Mouse (Mus musculus) erythroblast, adult 5-6 weeks (primary cell): Measurements from ENCODE around the gene Ldhb. TPM values are rescaled to one million over a fixed set of nuclear protein-coding genes. Genes with fewer than 3 reads are reported as not detected.
A peak's percentile ranks its signal among the peaks of the same experiment; 100 is the strongest.
"Not testable (repeated sequence)": the region's sequence is repeated elsewhere in the genome, so short reads cannot be mapped to it uniquely, and the experiment has no call there.

Experiments used
- ATAC-seq: replicated peaks from 2 replicates; pipeline ENCODE4 v1.8.0; 2016; ENCODE audit warnings: moderate number of reproducible peaks, mild to moderate bottlenecking, moderate TSS enrichment, inconsistent platforms; ENCODE audit not compliant: poor library complexity, low FRiP score, severe bottlenecking
- total RNA-seq, 2 experiments: library from RNA; stranded (forward) in 1 of 2; stranded (reverse) in 1 of 2; fragments of 150-400 nt in 1 of 2; fragments of 200-764, 138-1000 nt in 1 of 2; gene quantifications; 2 replicates each; pipeline versions ENCODE4 v1.2.3 to v1.2.4; 2015 to 2017; ENCODE audit warnings: low replicate concordance in 2 of 2

Ldhb gene
- total RNA-seq, 2 experiments from 2014 or later: 6.0 to 6.3 TPM

- ATAC-seq: peak; percentile 46; the same call in 1 of the 2 replicates
Observed at GRCm38 (mm10) chr6:142519110-142519509, 11.4 kb upstream of the Ldhb start.

DNA sequence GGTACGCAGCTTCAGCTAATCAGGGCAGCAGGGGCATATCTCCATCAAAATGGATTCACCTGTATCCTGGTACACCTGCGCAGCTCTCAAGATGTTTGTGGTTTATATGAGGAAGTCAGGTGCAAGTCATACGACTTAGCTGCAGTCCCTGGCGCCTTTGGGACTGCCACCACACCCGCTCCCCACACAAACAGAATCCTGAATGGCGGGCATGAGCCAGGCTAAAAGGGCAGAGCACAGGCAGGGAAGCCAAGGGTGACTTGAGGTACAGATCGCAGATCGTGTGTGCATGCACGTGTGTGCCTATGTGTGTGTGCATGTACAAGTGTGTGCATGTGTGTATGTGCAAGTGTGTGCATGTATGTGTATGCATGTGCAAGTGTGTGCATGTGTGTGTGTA lies 7.6 kb upstream of the Ldhb start:
- ATAC-seq: not testable (repeated sequence)

- no peak for ATAC-seq
Observed at GRCm38 (mm10) chr6:142514912-142515311, 7.2 kb upstream of the Ldhb start.

DNA sequence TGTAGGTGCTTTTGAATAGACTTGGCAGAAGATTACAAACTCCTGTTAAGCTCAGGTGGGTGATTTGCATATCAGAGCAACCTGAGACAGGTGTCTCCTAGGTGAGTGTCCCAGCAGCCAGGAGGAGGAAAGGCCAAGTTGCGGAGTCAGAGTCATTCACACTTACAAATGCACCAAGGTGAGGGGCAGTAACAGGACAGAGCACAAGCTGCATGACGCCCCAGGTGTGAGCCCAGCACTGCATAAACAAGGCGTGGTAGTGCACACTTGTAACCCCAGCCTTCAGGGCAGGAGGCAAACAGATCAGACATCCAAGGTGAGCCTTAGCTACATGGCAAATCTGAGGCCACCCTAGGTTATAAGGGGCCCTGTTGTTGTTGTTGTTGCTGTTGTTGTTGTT lies 5.1 kb upstream of the Ldhb start:
- 0 out of 2 replicates have a peak, but pooled peaks have one; percentile 43 for ATAC-seq

GRCm38 (mm10) chr6:142511516-142512135 lies 3.9 kb upstream of the Ldhb start:
- no peak for ATAC-seq

DNA sequence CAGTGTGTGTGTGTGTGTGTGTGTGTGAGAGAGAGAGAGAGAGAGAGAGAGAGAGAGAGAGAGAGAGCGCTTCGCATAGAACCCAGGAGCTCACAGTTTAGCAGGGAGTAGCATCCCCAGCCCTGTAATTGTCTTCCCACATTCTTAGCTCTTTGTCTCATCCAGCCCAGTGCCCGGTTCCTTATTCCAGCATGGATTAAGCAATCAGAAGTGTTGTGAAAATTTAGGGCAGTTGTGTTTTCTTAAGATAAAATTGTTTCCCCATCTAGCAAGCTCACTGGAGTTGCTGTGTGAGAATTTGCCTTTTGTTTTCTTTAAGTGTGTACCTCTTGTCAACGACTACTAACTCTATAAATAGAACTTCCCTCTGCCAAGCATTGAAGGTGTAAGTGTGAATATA lies 906 bp upstream of the Ldhb start:
- ATAC-seq: no peak

DNA sequence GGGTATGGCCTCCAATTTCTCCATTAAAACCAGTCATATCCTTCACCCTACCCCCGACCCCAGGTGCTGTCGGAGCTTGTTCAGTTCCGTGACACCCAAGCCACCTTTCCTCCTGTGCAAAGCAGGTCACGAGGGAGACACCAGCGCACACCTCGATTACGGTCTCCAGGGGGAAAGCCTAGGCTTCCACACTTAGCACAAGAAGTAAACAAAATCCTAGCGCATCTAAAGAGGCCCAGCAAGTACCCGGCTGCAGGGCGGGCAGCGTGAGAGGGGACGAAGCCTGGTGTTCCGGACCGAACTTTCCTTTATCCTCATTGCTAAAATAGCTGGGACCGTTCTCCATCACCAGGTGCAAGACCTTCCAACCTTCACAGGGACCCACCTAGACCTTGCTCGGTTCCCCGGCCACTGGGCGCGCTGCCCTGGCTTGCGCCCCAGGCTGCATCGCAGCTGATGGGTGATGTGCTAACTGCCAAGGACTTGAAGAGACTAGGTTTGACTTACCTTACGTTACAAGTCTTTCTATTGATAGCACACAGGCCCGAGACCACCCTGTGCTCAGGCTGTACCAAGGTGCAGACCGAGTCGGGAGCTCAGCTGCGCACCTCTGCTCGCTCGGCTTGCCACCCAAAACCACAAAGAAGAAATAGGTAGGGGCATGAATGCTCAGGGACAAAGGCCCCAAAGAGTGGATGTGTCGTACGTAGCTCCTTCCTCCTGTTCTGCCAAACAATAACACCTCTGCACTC lies 548 bp downstream of the Ldhb start:
- no peak for ATAC-seq

DNA sequence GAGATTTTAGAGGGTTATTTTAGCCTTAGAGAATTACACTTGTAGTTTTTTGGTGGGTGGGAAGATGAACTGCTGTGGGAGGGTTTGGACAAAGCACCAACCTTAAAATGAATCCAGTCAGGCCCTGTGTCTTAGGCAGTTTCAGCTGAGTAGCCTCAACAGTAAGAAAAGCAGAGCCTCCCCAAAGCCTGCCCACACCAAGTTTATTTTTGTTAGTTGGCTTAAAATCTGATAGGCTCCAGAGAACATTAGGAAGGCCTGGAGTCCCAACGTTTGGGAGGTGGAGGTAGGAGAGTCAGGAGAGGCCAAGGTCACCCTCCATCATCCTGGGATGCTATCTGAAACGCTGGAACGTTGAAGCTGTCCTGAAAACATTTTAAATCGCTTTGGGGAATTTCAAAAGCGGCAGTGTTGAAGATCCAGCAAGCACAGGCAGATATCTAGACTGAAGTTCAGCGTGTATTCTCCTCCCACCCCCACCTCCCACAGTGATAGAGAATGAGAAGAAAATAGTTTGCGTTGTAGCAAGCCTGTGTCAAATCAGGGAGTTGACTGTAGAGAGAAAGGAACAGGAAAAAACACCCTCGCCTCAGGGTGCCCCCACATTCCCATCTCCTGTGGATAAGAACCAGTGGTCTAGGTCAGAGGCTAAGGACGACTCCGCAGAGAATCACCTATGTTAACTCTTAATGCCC lies 1.3 kb downstream of the Ldhb start:
- ATAC-seq: no peak

DNA sequence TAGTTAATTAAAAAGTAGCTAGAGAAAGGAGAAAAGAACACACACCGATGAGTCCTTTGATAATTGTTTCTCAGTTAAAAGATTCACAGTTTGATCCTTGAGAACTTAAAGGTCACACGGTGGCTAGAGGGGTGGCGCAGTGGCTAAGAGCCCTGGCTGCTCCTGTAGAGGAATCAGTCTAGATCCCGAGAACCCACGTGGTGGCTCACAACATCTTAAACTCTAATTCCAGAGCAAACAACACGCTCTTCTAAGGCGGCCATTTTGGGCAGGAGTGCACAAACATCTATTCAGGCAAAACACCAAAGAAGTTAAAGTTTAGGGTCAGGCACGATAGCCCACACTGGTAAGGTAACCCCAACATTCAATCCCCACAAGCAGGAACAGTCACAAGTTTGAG lies 4.2 kb downstream of the Ldhb start:
- no peak for ATAC-seq

DNA sequence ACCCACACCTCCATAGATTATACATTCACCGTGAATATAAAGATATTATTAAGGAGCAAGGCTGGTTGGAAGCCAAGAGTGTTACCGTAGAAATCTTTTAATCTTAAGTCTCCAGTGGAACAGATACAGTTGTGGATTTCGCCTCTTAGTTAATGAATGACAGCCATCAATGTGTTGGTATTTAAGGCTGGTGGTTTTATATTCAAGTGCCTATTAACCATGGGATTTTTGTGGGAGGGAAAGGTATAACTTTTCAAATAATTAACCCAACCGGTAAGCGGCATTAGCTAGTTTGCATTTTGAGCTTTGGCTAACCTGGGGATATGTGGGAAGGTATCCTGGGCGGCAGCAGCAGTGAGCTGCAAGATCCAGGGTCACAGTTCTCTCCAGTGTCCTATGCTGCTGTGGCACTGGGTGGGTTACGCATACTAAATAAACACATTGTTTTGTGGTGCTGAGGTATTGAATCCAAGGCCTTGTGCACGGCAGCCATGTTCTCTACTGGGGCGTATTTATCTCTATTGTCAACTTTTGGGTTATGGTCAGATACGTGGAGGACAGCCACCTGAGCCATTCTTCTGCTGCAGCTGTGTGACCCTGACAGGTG lies 5.1 kb downstream of the Ldhb start:
- ATAC-seq: no peak

DNA sequence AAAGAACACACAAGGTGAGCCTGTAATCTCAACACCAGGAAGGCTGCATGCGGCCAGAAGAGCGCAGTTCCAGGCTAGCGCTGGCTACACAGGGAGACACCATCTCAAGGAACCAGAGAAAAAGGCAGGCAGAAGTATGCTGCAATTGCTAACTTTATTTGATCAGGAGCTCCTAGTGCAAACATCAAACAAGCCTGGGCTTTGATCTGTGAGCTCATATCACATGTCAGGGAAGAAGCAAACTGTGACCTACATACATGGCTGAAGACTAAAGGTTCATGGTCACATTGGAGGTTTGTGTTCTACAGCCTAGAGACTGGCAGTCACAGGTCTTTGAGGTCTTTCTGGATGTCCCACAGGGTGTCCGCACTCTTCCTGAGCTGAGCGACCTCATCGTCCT lies 17.6 kb downstream of the Ldhb start:
- not testable (repeated sequence) for ATAC-seq

DNA sequence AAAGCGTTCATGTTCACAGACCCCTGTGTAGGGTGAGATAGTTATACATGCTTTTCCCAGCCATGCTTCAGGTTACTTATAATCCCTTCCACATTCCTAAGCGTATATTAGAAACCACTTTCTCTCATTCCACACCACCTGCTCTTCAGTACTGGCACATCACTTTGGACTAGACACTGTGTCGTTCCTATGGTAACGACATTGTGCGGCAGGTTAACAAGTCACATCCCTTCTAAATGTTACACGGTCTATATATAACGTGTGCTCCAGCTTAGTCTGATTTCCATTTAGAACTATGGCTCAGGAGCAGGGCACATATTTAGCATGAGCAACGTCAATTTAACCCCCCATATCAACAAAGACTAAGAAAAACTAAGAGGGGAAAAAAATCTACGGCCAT lies 20.1 kb downstream of the Ldhb start:
- ATAC-seq: no peak

DNA sequence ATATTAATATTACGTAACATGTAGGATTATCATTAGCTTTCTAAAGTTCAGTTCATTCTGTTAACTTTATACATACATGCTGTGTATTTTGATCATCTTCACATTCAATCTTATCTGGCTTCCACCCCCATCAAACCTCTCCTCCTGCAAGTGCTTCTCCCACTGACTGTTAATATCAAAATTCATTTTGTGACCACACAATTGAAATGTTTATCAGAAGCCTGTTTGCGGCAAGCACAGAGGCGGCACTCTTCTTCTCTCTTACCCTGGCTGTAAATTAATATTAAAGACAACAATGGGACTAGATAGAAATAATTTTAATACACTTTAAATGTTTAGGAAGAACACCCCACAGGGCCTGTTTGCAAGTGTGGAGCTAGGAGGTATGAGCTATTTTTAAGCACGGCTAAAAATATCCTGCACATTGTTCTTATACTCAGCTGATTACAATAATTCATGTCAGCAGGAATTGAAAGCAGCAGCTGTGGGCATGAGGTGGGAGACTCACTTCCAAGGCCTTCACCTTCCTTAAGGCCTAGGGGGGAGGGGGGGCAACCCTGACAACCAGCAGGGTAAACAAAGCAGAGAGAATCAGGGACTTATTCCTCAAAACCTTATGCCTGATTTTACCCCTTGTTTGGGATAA lies 22.2 kb downstream of the Ldhb start:
- no peak for ATAC-seq

DNA sequence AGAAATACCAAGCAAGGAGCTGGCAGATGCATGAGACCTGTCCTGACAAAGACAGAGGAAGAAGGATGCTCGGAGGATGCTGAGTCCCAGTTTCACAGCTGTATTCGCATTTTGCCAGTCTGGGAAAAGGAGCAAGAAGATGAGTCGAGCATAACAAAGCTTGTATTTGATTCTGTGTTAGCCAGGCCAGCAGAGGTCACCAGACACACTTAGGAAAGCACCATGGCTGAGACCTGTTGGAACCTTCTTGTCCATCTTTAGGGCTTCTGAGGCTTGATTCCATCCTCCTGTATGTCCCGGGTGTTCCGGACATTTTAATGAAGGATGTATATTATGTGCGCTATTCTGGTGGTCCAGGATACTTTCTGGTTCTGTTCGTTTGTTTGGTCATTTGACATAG lies 30.5 kb downstream of the Ldhb start:
- ATAC-seq: no peak

DNA sequence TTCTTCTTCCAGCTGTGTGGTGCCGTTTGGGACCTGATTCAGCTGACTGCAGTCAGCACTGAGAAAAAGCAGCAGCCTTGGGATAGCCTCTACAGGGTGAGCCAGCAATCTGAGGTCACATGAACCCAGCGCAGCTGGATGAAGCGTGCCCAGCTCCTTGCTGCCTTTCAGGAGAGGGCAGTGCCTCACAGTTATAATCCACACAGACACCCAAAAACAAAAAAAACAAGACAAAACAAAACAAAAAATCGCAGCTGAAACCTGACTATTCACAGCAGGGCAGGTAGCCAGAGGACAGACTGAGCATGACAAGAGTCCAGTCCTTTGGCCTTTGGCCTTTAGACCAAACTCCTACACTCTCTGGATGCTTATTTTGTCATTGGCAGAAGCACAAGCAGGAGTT lies 35.0 kb downstream of the Ldhb start, which contains the start of gene Gys2:
Gene Gys2, minus strand, starts transcription at position 309 of the 403 bp plus-strand sequence.
- no peak for ATAC-seq

DNA sequence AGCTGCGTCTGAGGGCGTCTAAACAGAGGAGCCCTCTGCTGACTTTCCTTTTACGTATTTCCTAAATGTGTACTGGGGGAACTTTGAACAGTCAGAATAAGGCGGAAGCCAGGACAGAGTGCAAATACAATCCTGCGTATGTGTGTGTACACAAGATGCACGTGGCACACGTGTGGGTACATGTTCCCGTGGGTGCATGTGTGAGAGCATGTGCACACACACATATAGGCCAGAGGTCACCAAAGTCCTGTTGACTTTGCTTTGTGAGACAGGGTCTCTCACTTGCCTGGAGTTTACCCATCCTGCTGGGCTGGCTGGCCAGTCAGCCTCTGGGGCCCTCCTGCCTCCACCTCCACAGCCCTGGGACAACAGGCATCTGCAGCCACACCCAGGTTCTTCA lies 36.6 kb downstream of the Ldhb start:
- no peak for ATAC-seq

GRCm38 (mm10) chr6:142469602-142470001 lies 38.2 kb downstream of the Ldhb start:
- no peak for ATAC-seq

GRCm38 (mm10) chr6:142462194-142462593 lies 45.6 kb downstream of the Ldhb start:
- no peak for ATAC-seq

DNA sequence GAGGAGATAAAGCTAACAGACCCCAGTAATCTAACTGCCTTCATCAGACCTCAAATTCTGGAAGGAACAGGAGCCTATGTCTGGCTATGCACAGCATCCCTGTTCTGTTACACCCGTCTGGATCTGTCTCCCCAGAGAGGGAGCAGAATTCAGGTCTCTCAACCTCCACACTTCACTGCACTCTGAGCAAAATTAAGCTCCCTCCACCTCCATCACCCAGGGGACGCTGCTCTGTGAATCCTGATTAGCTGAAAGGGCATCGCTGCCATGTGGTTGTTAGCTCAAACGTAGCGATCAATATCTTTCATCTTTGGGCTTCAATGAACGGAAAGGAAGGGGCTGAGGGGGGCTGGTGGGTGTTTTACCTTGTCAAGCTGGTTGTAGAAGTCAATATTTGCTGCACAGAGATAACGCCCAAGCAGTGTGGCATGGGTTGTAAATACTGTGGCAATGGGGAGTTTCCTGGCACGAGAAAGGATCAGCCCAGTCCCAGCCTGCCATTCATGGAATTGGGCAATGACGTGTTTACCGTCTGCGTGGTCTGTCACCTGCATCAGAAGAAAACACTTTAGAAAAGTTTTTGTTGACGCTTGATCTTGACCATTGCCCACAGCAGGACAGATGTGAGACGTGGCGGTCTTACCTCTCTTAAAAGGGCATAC lies 48.6 kb downstream of the Ldhb start:
- no peak for ATAC-seq

DNA sequence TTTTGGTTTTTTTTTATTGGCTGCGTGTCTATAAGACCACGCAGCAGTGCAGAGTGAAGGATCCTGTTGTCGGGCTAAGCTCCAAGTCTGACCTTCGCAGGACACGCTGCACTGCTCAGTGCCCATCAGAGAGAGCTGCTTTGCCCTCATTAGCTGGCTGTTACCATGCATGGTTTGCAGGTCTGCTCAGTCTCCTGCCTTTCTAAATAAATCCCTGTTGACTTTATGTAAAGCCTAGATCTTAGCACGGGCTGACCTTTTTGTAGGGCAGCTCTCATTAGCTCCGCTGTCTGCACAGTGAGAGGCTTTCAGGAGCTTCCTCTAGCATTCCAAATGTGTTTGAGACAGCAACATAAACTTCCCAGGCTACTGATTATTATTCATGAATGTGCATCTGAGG lies 49.7 kb downstream of the Ldhb start:
- no peak for ATAC-seq
